Mouse (Mus musculus) cortical plate, adult 2 months (tissue): Measurements from ENCODE around the gene Rpl41.
A peak's percentile ranks its signal among the peaks of the same experiment; 100 is the strongest.

Experiments used
- CTCF ChIP-seq: fragments of 200-500 bp; IDR thresholded peaks from 2 replicates; pipeline ENCODE4 v1.5.1; 2011; ENCODE audit warnings: mild to moderate bottlenecking, control low read depth, low read length; ENCODE audit not compliant: insufficient read depth; ENCODE audit errors: extremely low read depth
- POLR2A ChIP-seq: fragments of 200-500 bp; IDR thresholded peaks from 2 replicates; pipeline ENCODE4 v1.6.1; 2011; ENCODE audit warnings: mild to moderate bottlenecking, low read length, control low read depth; ENCODE audit not compliant: insufficient read depth; ENCODE audit errors: extremely low read depth

- no peak for TF ChIP-seq POLR2A
- peak; percentile 50; the same call in 1 of the 2 replicates for TF ChIP-seq CTCF
Observed at GRCm38 (mm10) chr10:128546361-128546760, 2.7 kb downstream of the Rpl41 start.
